Mouse (Mus musculus) cerebellum, adult 11-12 months (tissue): ENCODE results near the gene Lama5.

Experiments used
- DNase-seq: peaks from one replicate; pipeline ENCODE4 v3.0.0; 2022

Gene Lama5

DNA sequence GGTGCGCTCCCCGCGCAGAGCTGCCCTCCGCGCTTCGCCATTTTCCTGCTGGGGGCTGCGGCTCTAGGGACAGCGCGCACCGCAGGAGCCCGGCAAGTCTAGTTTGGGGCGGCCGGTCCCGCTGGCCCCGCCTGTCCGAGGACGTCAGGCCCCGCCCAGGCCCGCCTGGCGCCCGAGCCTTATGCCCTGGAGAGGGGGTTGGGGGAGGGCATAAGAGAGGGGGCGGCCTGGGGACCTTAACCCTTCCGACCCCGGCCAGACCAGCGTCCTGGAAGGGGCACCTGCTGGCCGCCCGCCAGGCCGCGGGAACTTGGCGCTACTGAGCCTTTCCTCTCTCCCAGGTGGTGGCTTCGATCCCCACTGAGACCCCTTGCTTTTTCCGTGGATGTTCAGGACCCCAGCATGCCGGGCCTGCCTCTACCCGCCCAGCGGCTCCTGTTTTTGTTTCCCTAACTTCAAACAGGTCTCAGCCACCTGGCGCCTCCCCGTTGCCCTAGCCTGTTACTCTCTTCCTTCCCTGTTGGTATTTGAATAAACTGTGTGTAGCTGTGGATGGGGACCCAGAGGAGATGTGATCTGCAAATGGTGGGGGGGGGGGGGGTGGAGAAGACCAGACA is at the start of gene Lama5:
Gene Lama5, minus strand, starts transcription at position 98 of the 617 bp plus-strand sequence.
- DNase-seq = peak; percentile 39

DNA sequence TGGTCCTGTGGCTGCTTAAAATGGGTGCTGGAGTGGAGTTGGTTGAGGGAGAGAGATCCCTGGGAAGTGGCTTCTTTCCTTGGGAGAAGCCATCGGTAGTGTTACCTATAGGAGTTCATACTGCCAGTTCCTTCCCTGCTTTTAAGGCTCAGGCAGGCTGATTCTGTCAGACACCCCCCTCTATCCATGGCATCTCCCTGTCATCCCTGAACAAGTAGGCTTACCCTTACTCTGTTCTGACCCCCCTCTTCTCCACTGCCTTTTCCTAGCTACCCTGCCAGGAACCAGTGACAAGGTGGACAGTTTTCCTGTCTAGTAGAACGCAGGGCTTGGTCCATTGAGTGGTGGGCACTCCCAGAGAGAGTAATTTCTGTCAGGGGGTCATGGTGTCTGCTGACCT is 48.9 kb upstream of the Lama5 start:
- DNase-seq = peak; percentile 38

DNA sequence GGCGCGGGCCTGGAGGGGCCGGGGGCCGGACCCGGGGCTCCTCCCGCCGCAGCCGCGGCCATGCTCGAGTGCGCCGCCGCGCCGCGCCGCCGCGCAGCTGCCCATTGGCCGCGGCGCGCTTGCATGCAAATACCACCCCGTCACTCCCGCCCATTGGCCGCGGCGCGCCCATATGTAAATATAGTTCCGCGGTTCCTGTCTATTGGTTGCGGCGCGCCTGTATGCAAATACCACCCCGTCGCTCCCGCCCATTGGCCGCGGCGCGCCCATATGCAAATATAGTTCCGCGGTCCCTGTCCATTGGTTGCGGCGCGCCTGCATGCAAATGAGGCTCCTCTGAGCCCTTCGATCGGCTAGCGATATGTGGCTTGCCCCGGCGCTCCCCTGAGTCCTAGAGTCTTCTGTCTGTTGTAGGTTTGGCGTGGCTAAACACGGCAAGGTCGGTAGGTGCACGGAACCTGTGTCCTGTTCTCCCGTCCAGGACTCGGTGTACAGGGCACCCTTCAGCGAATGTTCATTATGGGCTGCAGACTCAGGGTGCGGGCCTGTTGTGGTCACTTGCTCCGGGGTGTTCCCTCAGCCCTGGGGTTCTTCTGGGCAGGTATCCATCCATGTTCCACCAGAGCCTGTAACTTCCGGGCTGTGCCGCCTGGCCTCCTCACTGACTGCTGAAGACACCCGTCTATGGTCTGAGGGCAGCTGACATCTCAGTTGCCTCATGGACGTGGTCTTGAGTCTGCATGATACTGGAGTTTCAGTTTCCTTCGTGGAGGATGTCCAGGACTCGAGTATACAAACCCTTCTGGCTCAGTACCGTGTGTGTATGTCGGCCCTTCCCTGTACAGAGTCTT is 48.0 kb upstream of the Lama5 start, which contains the start of gene Cables2:
Gene Cables2, minus strand, starts transcription at position 103 of the 851 bp plus-strand sequence.
- DNase-seq = peak; percentile 94

- peak; percentile 77 for DNase-seq
These were observed 47.2 kb upstream of the Lama5 start for GRCm38 (mm10) chr2:180272884-180273321.

DNA sequence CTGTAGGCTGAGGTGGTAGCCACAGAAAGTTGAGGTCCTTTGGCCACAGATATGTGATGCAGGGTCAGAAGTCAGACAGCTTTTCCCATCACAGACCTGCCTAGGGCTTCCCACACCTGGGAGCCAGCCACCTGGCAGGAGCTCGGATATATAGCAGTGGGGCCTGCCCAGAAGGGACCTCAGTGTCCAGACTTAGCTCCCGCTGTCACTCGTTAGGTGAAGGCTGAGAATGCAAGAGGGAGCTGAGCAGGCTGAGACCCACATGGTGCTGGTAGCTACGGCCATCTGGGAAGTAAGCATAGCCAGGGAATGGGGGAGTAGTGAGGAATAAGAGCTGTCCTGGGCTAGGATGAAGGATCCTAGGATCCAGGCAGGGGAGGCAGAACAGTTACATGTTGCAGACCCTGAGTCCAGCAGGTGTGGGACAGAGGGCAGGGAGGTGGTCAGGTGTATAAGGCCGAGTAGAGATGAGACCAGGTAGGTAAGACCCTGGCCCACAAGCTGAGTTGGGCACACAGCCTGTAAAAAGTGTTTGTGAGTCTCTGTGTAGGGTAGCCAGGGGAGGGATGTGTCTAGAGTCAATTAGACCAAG is 46.2 kb upstream of the Lama5 start:
- peak; percentile 62 for DNase-seq

- peak; percentile 21 for DNase-seq
These were observed 45.0 kb upstream of the Lama5 start for GRCm38 (mm10) chr2:180270537-180271255.

DNA sequence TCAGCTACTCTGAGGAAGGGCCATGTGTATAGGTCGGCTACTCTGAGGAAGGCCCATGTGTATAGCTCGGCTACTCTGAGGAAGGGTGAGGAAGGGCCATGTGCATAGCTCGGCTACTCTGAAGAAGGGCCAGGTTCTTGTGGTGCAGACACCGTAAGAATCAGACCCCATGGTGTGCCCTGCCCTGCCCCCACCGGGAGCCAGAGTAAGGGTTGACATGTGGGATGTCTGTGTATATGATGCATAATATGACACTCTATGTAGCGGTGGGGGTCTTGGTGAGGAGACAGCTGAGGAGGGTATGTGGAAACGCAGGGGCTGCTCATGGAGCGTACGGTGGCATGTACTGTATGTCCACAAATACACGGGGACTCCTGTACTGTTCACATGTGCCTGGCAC is 43.7 kb upstream of the Lama5 start:
- DNase-seq = peak; percentile 27

- DNase-seq = no peak
These were observed 42.3 kb upstream of the Lama5 start for GRCm38 (mm10) chr2:180267955-180268354.

GRCm38 (mm10) chr2:180262891-180263290 is 37.2 kb upstream of the Lama5 start:
- peak; percentile 15 for DNase-seq

DNA sequence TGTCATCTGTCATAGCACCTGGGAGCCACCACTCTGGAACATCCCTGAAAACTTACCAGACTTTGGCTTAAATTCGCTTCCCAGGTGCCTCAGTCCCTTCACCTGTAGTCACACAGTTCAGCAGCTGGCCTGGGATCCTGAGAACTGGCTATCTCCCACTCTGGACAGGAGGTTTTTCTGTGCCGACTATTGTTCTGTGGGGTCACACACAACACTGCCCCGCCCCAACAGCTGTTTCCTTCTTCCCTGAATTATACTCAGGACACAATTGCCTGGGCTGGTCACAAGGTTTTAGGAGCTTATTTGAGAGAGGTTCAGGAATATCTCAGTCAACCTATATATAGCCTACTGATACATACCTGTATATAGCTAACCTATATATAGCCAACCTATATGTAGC is 36.8 kb upstream of the Lama5 start:
- peak; percentile 15 for DNase-seq

- peak; percentile 18 for DNase-seq
These were observed 36.2 kb upstream of the Lama5 start for GRCm38 (mm10) chr2:180261901-180262300.

DNA sequence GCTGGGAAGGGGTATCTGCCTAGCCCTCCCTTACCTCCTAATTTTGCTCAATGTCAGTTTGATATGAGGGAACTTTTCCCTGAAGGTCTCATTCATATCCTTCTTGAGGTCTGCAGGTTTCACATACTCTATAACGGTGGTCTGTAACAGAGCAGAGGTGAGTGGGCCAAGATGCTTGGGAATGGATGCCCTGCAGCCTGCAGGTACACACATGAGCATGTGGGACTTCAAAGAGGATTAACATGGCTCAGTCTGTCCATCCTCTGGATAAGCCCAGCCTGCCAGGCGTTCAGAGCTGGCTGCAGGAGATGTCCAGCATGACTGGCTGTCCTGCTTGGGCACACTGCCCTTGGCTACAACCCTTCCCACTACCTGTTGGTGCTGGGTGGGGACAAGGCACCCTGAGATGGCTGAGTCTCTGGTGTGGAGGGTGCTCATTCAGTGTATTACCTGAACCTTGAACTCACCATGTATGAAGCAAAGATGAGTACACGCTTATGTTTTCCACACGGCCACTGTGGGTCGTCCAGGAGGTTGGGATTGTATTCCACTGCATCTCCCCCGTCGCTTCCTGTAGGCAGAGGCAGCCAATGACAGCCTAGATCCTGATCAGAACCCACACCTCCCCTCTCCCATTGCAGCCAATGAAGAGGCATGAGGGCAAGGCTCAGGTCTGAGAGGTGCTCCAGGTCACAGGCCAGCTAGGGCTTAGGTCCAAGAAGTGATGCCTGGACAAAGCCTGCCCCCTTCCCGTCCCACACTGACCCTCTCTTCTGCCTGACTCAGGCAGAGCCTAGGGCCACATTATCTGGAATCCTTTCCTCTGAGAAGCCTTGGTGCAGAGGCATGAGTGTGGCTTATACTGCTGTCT is 35.2 kb upstream of the Lama5 start:
- DNase-seq = peak; percentile 22

DNA sequence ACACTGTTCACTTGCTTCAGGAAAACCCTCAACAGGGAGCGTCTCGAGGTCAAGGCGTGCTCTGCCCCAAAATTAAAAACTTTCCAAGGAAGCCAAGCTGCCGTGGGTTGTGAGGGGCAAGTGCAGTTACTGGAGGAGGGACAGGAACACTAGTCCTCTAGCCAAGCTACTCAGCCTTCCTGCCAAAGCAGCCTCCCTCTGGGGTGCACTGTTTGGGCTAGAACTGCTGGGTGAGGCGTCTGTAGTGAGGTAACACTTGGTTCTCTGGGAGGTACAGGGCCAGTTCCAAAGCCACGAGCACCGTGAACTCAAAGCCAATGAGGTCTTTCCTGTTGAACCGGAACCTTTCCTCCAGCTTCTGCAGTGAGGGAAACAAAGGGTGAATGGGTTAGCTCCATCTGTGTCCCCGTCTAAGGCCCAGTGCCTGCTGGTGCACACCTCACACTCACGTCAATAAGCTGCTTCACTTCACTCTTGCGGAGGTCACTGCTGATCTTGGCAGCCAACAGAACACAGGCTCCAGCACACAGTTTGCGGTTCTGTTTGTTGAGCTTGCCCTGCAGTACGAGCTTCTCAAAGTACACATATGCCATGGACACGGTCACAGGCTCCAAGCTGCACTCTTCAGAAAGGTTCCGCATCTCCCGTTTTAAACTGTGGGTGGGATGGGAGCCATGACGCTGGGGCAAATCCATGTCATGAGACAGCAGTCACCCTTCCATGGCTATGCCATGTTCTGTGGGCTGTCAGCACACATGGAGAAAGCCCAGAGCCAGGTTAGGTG is 34.4 kb upstream of the Lama5 start:
- DNase-seq = peak; percentile 16

GRCm38 (mm10) chr2:180258951-180259484 is 33.4 kb upstream of the Lama5 start:
- DNase-seq = peak; percentile 30

DNA sequence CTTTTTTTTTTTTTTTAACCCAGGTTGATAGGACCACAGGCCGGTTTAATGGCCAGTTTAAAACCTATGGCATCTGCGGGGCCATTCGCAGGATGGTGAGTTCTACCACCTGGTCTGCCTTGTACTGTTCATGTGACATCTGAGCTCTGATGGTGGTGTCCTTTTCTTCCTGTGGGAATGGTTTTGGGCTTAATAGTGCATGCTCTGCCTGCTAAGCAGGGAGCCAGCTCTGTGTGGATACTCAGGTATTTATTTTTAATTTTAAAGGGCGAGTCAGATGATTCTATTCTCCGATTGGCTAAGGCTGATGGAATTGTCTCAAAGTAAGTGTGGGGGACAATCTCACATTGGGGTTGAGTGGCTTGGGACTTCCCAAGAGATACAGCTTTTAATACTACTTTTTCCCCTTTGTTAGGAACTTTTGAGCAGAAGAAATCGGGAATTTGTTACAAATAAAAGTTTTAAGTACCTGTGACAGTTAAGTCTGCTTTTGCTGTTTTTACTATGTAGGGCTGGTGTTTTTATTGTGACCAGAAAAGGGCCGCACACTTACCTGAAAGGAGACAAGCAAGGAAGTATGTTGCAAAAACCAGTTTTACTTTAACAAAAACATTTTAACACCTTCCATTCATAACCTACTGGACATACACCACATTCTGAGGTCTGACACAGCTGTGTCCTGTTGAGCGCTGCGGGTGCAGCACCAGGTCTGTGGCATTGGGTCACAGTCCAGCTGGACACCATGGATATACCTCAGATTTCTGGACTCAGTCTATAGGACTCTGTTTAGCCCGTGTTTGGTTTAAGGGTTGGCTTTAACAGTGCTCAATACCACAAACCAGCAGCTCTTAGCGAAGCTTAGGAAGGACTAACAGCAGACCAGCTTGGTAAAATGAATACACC is 32.6 kb upstream of the Lama5 start:
- peak; percentile 16 for DNase-seq

DNA sequence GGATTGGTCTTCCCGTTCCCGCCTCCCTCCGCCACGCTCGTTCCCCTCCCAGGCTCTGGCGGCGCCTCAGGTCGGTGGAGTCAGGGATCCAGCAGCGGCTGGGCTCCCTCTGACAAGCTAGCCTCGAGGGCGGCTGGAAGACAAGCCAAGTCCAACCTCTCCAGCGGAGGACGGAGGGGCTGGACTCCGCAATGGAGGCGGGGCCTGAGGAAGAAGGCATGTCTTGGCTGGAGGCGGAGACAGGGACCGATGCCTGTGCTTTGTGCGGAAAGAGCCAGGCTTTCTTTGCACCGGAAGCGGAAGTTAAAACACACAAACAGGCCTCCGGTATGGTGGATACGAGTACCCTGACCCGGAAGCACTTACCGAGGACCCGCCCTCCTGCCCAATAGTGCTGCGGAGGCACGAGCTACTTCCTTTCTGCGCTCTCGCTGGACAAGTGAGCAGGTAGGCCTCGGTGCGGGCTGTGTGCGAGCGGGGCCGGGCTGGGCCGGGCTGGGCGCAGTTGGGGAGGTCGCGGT is 31.4 kb upstream of the Lama5 start, which contains the start of gene Rps21:
Gene Rps21, plus strand, starts transcription at position 377 of the 521 bp plus-strand sequence.
- peak; percentile 99 for DNase-seq

- DNase-seq = no peak
These were observed 30.8 kb upstream of the Lama5 start for GRCm38 (mm10) chr2:180256296-180257000.

GRCm38 (mm10) chr2:180255701-180256100 is 30.0 kb upstream of the Lama5 start:
- DNase-seq = no peak
